Mouse (Mus musculus) cerebellum, postnatal 4 days (tissue): ENCODE measurements around the gene Fam205a3.
"Not testable (repeated sequence)": the region's sequence is repeated elsewhere in the genome, so short reads cannot be mapped to it uniquely, and the experiment has no call there.

Source experiments
- DNase-seq, 2 experiments: peaks; one replicate each; pipeline ENCODE4 v3.0.0; 2022; ENCODE audit warnings: low spot score in 2 of 2, mixed read lengths in 1 of 2

Gene Fam205a3

GRCm38 (mm10) chr4:42318034-42318433 is at the start of gene Fam205a3:
TSS of gene Fam205a3 (plus strand) at chr4:42318334.
- DNase-seq = not testable (repeated sequence)

GRCm38 (mm10) chr4:42293967-42294366 is 24.2 kb upstream of the Fam205a3 start, which contains the start of gene Gm21953:
TSS of gene Gm21953 (plus strand) at chr4:42294267.
- DNase-seq = not testable (repeated sequence)
